Mouse (Mus musculus) CH12.LX (cell line): ENCODE data around the gene Mcur1. TPM values are rescaled to one million over a fixed set of nuclear protein-coding genes. Genes with fewer than 3 reads are reported as not detected.

ENCODE experiments used
- DNase-seq: peaks from one replicate; pipeline ENCODE4 v3.0.0-alpha.2; 2013; ENCODE audit errors: extremely low read depth
- H3K27ac ChIP-seq: 2 replicates; pipeline ENCODE4 v1.5.1; 2012; ENCODE audit warnings: low read depth, mild to moderate bottlenecking, control low read depth, moderate library complexity; ENCODE audit not compliant: insufficient read depth
- H3K27me3 ChIP-seq: replicated peaks from 2 replicates; pipeline ENCODE3; 2012; ENCODE audit warnings: inconsistent platforms
- H3K36me3 ChIP-seq, 2 experiments: replicated peaks in 1 of 2; 2 replicates each; pipeline versions ENCODE3 to v1.6.1; 2012; ENCODE audit warnings: inconsistent platforms in 1 of 2, low read length in 1 of 2, mild to moderate bottlenecking in 1 of 2, mixed read lengths in 1 of 2, moderate library complexity in 1 of 2; ENCODE audit not compliant: control insufficient read depth in 1 of 2, insufficient read depth in 1 of 2
- H3K4me1 ChIP-seq, 2 experiments: 2 replicates each; pipeline ENCODE4 v1.6.1; 2012; ENCODE audit warnings: inconsistent platforms in 1 of 2, moderate library complexity in 1 of 2; ENCODE audit not compliant: insufficient read depth in 2 of 2, control insufficient read depth in 1 of 2
- H3K4me2 ChIP-seq: 2 replicates; pipeline ENCODE4 v1.6.1; 2012; ENCODE audit warnings: low read depth, mild to moderate bottlenecking, control low read depth; ENCODE audit not compliant: poor library complexity, insufficient read depth, severe bottlenecking
- H3K4me3 ChIP-seq, 3 experiments: fragments of 150-350 bp in 1 of 3; sonication (generic) in 1 of 3; replicated peaks in 1 of 3; 2 replicates each; pipeline versions ENCODE3 to v1.5.1; 2011 to 2012; ENCODE audit warnings: low read depth in 2 of 3, low read length in 2 of 3, mild to moderate bottlenecking in 2 of 3, moderate library complexity in 2 of 3, control low read depth in 1 of 3, improper control_type of control experiment in 1 of 3, inconsistent platforms in 1 of 3, mixed read lengths in 1 of 3; ENCODE audit not compliant: poor library complexity in 1 of 3
- H3K79me2 ChIP-seq: replicated peaks from 2 replicates; pipeline ENCODE4 v1.6.1; 2012; ENCODE audit warnings: mild to moderate bottlenecking, moderate library complexity; ENCODE audit not compliant: control insufficient read depth, poor library complexity, insufficient read depth, severe bottlenecking; ENCODE audit errors: extremely low read depth
- H3K9ac ChIP-seq: 2 replicates; pipeline ENCODE4 v1.6.1; 2012; ENCODE audit warnings: low read depth, mild to moderate bottlenecking, control low read depth, moderate library complexity; ENCODE audit not compliant: insufficient read depth
- H3K9me3 ChIP-seq: replicated peaks from 2 replicates; pipeline ENCODE3; 2012; ENCODE audit warnings: low read length, inconsistent platforms, mixed read lengths
- CHD1 ChIP-seq: IDR thresholded peaks from 2 replicates; pipeline ENCODE4 v1.6.1; 2012; ENCODE audit warnings: low read depth, low read length, improper control_type of control experiment, inconsistent platforms
- E2F4 ChIP-seq: IDR thresholded peaks from 2 replicates; pipeline ENCODE4 v1.6.1; 2011; ENCODE audit warnings: low read depth, low read length, improper control_type of control experiment; ENCODE audit not compliant: insufficient replicate concordance
- ELF1 ChIP-seq: IDR thresholded peaks from 2 replicates; pipeline ENCODE4 v1.6.1; 2014; ENCODE audit warnings: low read depth, mild to moderate bottlenecking, inconsistent platforms, low read length, improper control_type of control experiment
- EP300 ChIP-seq: IDR thresholded peaks from 2 replicates; pipeline ENCODE4 v1.6.1; 2011; ENCODE audit warnings: low read length, improper control_type of control experiment
- ETS1 ChIP-seq: conservative IDR thresholded peaks from 2 replicates; pipeline ENCODE4 v1.6.1; 2012; ENCODE audit warnings: low read depth, mild to moderate bottlenecking, inconsistent platforms, low read length, improper control_type of control experiment, moderate library complexity
- GABPA ChIP-seq: IDR thresholded peaks from 2 replicates; pipeline ENCODE4 v1.6.1; 2012; ENCODE audit warnings: low read depth, low read length, improper control_type of control experiment, inconsistent platforms; ENCODE audit not compliant: insufficient replicate concordance
- HCFC1 ChIP-seq: IDR thresholded peaks from 2 replicates; pipeline ENCODE4 v1.6.1; 2012; ENCODE audit warnings: low read depth, mild to moderate bottlenecking, inconsistent platforms, low read length, improper control_type of control experiment
- JUND ChIP-seq: conservative IDR thresholded peaks from 2 replicates; pipeline ENCODE4 v1.6.1; 2011; ENCODE audit warnings: low read depth, low read length, improper control_type of control experiment
- MAX ChIP-seq: IDR thresholded peaks from 2 replicates; pipeline ENCODE4 v1.6.1; 2011; ENCODE audit warnings: low read length, improper control_type of control experiment
- MAZ ChIP-seq: IDR thresholded peaks from 2 replicates; pipeline ENCODE4 v1.6.1; 2012; ENCODE audit warnings: low read depth, mild to moderate bottlenecking, inconsistent platforms, low read length, improper control_type of control experiment, moderate library complexity
- MEF2A ChIP-seq: IDR thresholded peaks from 2 replicates; pipeline ENCODE4 v1.6.1; 2014; ENCODE audit warnings: low read depth, mild to moderate bottlenecking, inconsistent platforms, low read length, improper control_type of control experiment, borderline replicate concordance
- NELFE ChIP-seq: IDR thresholded peaks from 2 replicates; pipeline ENCODE4 v1.6.1; 2011; ENCODE audit warnings: low read depth, low read length, improper control_type of control experiment
- POLR2AphosphoS2 ChIP-seq: IDR thresholded peaks from 2 replicates; pipeline ENCODE4 v1.6.1; 2011; ENCODE audit warnings: low read depth, low read length, improper control_type of control experiment
- RAD21 ChIP-seq: IDR thresholded peaks from 2 replicates; pipeline ENCODE4 v1.6.1; 2011; ENCODE audit warnings: low read depth, mild to moderate bottlenecking, low read length, improper control_type of control experiment, moderate library complexity
- RCOR1 ChIP-seq: conservative IDR thresholded peaks from 2 replicates; pipeline ENCODE4 v1.6.1; 2012; ENCODE audit warnings: low read depth, mild to moderate bottlenecking, inconsistent platforms, low read length, improper control_type of control experiment
- SMC3 ChIP-seq: IDR thresholded peaks from 2 replicates; pipeline ENCODE4 v1.6.1; 2011; ENCODE audit warnings: low read depth, low read length, improper control_type of control experiment
- TBP ChIP-seq: conservative IDR thresholded peaks from 2 replicates; pipeline ENCODE4 v1.6.1; 2011; ENCODE audit warnings: low read depth, low read length, improper control_type of control experiment
- TCF12 ChIP-seq: IDR thresholded peaks from 2 replicates; pipeline ENCODE4 v1.6.1; 2014; ENCODE audit warnings: low read depth, mild to moderate bottlenecking, inconsistent platforms, low read length, improper control_type of control experiment
- USF1 ChIP-seq: IDR thresholded peaks from 2 replicates; pipeline ENCODE4 v1.6.1; 2014; ENCODE audit warnings: low read depth, mild to moderate bottlenecking, inconsistent platforms, low read length, improper control_type of control experiment
- USF2 ChIP-seq: conservative IDR thresholded peaks from 2 replicates; pipeline ENCODE4 v1.6.1; 2011; ENCODE audit warnings: low read depth, low read length, improper control_type of control experiment
- ZNF384 ChIP-seq: IDR thresholded peaks from 2 replicates; pipeline ENCODE4 v1.6.1; 2012; ENCODE audit warnings: low read depth, low read length, improper control_type of control experiment, inconsistent platforms
- dilution Hi-C: fragments of 300-500 bp; cut with MboI; formaldehyde crosslinking; loops from 2 replicates; pipeline ENCODE4 v1.14.3; 2020; ENCODE audit warnings: low sequenced_read_pairs; ENCODE audit not compliant: extremely low pct_unique_long_range_greater_than_20kb, extremely low pct_ligation_motif_present
- in situ Hi-C: fragments of 300-500 bp; cut with MboI; formaldehyde crosslinking; loops from 3 replicates; pipeline ENCODE4 v1.14.3; 2019; ENCODE audit warnings: low sequenced_read_pairs, low pct_ligation_motif_present, low pct_unique_long_range_greater_than_20kb, mixed read lengths
- polyA plus RNA-seq: library from polyadenylated mRNA; unstranded; fragments of >175 nt; gene quantifications from 2 replicates; pipeline ENCODE4 v1.2.1, GENCODE M21; 2012; ENCODE audit warnings: low read depth; ENCODE audit not compliant: insufficient read length
- total RNA-seq, 2 experiments: library from RNA; depleted of rRNA; stranded (reverse); fragments of 300-350 nt in 1 of 2; fragments of >200 nt in 1 of 2; gene quantifications; 2 replicates each; pipeline ENCODE4 v1.2.3; 2012 to 2014

Gene Mcur1
- total and polyA plus RNA-seq, 3 experiments = 4.7 to 12.5 (median 6.3) TPM

DNA sequence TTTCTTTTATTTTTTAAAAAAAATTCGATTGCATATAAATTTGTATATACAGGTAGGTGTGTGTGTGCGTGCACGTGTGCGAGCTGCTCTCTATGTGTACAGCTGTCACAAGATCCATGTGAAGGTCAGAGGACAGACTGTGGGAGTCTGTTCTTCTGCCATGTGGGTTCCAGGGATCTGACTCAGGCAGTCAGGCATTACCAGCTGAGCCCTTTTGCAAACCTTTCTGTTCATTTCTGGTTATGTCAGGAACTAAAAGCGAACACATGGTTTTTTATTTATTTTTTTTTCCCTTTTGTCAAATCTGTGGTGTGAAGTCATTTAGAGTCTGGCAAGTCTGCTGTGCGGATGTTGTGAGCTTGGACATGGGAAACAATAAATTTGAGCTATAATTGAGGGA lies 48.9 kb upstream of the Mcur1 start:
- in situ Hi-C loops (no loop called here), dilution Hi-C loops (no loop called here)
- H3K27me3 ChIP-seq = no peaks in the 10 kb centered on the region
- no peak overlapping the region for H3K4me3 ChIP-seq
- no peak overlapping the region for H3K27ac ChIP-seq
- peaks cover 0 to 3% of the 10 kb centered on the region in 2 experiments; a peak in 1 of 4 replicates for H3K4me1 ChIP-seq
- no peaks in the 10 kb centered on the region for H3K9me3 ChIP-seq
- DNase-seq = no peak
- H3K9ac ChIP-seq = no peak overlapping the region
- H3K36me3 ChIP-seq = no peaks in the 10 kb centered on the region
- TF ChIP-seq RAD21 = no peak
- no peak for TF ChIP-seq NELFE
- TF ChIP-seq ELF1 = no peak
- TF ChIP-seq MEF2A = no peak
- TF ChIP-seq USF2 = no peak
- no peak for TF ChIP-seq USF1
- no peak for TF ChIP-seq JUND
- TF ChIP-seq EP300 = no peak
- no peak for TF ChIP-seq TCF12
- TF ChIP-seq HCFC1 = no peak
- no peak overlapping the region for H3K4me2 ChIP-seq
- H3K79me2 ChIP-seq = no peaks in the 10 kb centered on the region

GRCm38 (mm10) chr13:43603042-43603441 lies 43.1 kb upstream of the Mcur1 start:
- DNase-seq = no peak
- Histone ChIP-seq H3K4me3 (no peak overlapping the region), H3K27me3 (no peaks in the 10 kb centered on the region), H3K27ac (no peak overlapping the region), H3K9ac (no peak overlapping the region), H3K36me3 (no peaks in the 10 kb centered on the region), H3K4me2 (no peak overlapping the region), H3K9me3 (no peaks in the 10 kb centered on the region), H3K79me2 (no peaks in the 10 kb centered on the region), H3K4me1 (peaks cover 0 to 3% of the 10 kb centered on the region in 2 experiments; a peak in 1 of 4 replicates)
- TF ChIP-seq TBP (no peak), HCFC1 (no peak), POLR2AphosphoS2 (no peak), SMC3 (no peak), CHD1 (no peak), ELF1 (no peak), GABPA (no peak), TCF12 (no peak), E2F4 (no peak), MEF2A (no peak), ZNF384 (no peak), MAX (no peak), MAZ (no peak), NELFE (no peak), JUND (no peak), RCOR1 (no peak), ETS1 (no peak)
- dilution Hi-C loops (no loop called here), in situ Hi-C loops (no loop called here)
